Mouse (Mus musculus) C2C12 (cell line): ENCODE results near the gene Prcp.
"Not testable (repeated sequence)": the region's sequence is repeated elsewhere in the genome, so short reads cannot be mapped to it uniquely, and the experiment has no call there.

ENCODE experiments used
- CEBPB ChIP-seq: IDR thresholded peaks from one replicate; pipeline ENCODE4 v1.6.1; 2011; ENCODE audit warnings: low read depth, mild to moderate bottlenecking, control low read depth, moderate library complexity
- CTCF ChIP-seq: IDR thresholded peaks from one replicate; pipeline ENCODE4 v1.5.1; 2011; ENCODE audit not compliant: control insufficient read depth, insufficient read depth, insufficient read length
- FOSL1 ChIP-seq: IDR thresholded peaks from one replicate; pipeline ENCODE4 v1.8.0; 2011; ENCODE audit warnings: mild to moderate bottlenecking, low read length; ENCODE audit not compliant: poor library complexity, insufficient read depth, severe bottlenecking
- MAX ChIP-seq: IDR thresholded peaks from one replicate; pipeline ENCODE4 v1.6.1; 2011; ENCODE audit warnings: mild to moderate bottlenecking, control low read depth
- MYOD1 ChIP-seq: IDR thresholded peaks from one replicate; pipeline ENCODE4 v1.6.1; 2011; ENCODE audit warnings: low read depth; ENCODE audit not compliant: control insufficient read depth, insufficient read length
- USF1 ChIP-seq: IDR thresholded peaks from one replicate; pipeline ENCODE4 v1.6.1; 2011; ENCODE audit warnings: low read depth, mild to moderate bottlenecking, control low read depth, moderate library complexity

GRCm38 (mm10) chr7:92978720-92979119 lies 104.5 kb downstream of the Prcp start:
- TF ChIP-seq CTCF, MYOD1, CEBPB, MAX, FOSL1, USF1: not testable (repeated sequence)
